Mouse (Mus musculus) G1E (cell line): Measurements from ENCODE around the gene Tmem50a. TPM values are rescaled to one million over a fixed set of nuclear protein-coding genes. Genes with fewer than 3 reads are reported as not detected.

Experiments used
- ATAC-seq: 2 replicates; pipeline ENCODE4 v1.8.0; 2016; ENCODE audit warnings: mild to moderate bottlenecking; ENCODE audit not compliant: insufficient number of reproducible peaks, poor library complexity, low FRiP score, severe bottlenecking; ENCODE audit errors: extremely low read depth
- DNase-seq: peaks from one replicate; pipeline ENCODE4 v3.0.0; 2012; ENCODE audit warnings: low spot score
- H3K27me3 ChIP-seq: 2 replicates; pipeline ENCODE4 v1.6.1; 2012; ENCODE audit warnings: mild to moderate bottlenecking, low read length, inconsistent platforms; ENCODE audit not compliant: insufficient read depth
- H3K36me3 ChIP-seq: replicated peaks from 2 replicates; pipeline ENCODE3; 2012; ENCODE audit warnings: mild to moderate bottlenecking, inconsistent platforms
- H3K4me1 ChIP-seq: 2 replicates; pipeline ENCODE4 v1.6.1; 2012; ENCODE audit warnings: low read depth, low read length, inconsistent platforms, mixed read lengths; ENCODE audit not compliant: insufficient read depth
- H3K4me3 ChIP-seq: 2 replicates; pipeline ENCODE4 v1.5.1; 2012; ENCODE audit warnings: low read depth, mild to moderate bottlenecking, inconsistent platforms, low read length, moderate library complexity, mixed read lengths
- H3K9me3 ChIP-seq: replicated peaks from 2 replicates; pipeline ENCODE4 v1.6.1; 2012; ENCODE audit warnings: inconsistent platforms
- CTCF ChIP-seq: IDR thresholded peaks from 2 replicates; pipeline ENCODE4 v1.5.1; 2012; ENCODE audit warnings: low read depth, low read length, inconsistent platforms, mixed read lengths
- GATA1 ChIP-seq: IDR thresholded peaks from 2 replicates; pipeline ENCODE4 v1.6.1; 2012; ENCODE audit warnings: borderline replicate concordance, low read length, inconsistent platforms, mixed read lengths
- GATA2 ChIP-seq: IDR thresholded peaks from 2 replicates; pipeline ENCODE4 v1.6.1; 2012; ENCODE audit warnings: low read depth, low read length, inconsistent platforms, borderline replicate concordance
- POLR2AphosphoS5 ChIP-seq: IDR thresholded peaks from 2 replicates; pipeline ENCODE4 v1.6.1; 2012; ENCODE audit warnings: low read depth, low read length, inconsistent platforms; ENCODE audit not compliant: insufficient replicate concordance
- TAL1 ChIP-seq: conservative IDR thresholded peaks from 2 replicates; pipeline ENCODE4 v1.6.1; 2012; ENCODE audit warnings: low read depth, low read length, inconsistent platforms, mixed read lengths
- polyA plus RNA-seq: library from polyadenylated mRNA; stranded (reverse); fragments of >175 nt; gene quantifications from 2 replicates; pipeline ENCODE4 v1.2.3, GENCODE M21; 2012
- total RNA-seq, 2 experiments: library from RNA; stranded (forward) in 1 of 2; stranded (reverse) in 1 of 2; fragments of 200-1000 nt in 1 of 2; fragments of >200 nt in 1 of 2; fragmentation: Nextera tagmentation in 1 of 2; gene quantifications; 2 replicates each; pipeline ENCODE4 v1.2.3; 2014 to 2017

Gene Tmem50a
- total and polyA plus RNA-seq, 3 experiments: 10.3 to 218 (median 174) TPM

- H3K9me3 ChIP-seq: no peaks in the 10 kb centered on the region
- H3K36me3 ChIP-seq: peaks cover 43% of the 10 kb centered on the region
- H3K27me3 ChIP-seq: no peaks in the 10 kb centered on the region
- H3K4me1 ChIP-seq: peaks cover 64% of the 10 kb centered on the region
- DNase-seq (peak; percentile 52), ATAC-seq (0 out of 2 replicates have a peak, but pooled peaks have one; percentile 30)
- H3K4me3 ChIP-seq: peak overlapping the region; percentile 97
- TF ChIP-seq POLR2AphosphoS5: no peak
- TF ChIP-seq TAL1: no peak
- TF ChIP-seq GATA1: no peak
- TF ChIP-seq CTCF: no peak
- TF ChIP-seq GATA2: no peak
These were observed 8.1 kb upstream of the Tmem50a start for GRCm38 (mm10) chr4:134922925-134923244.

- Histone ChIP-seq H3K4me1 (peaks cover 63% of the 10 kb centered on the region), H3K27me3 (no peaks in the 10 kb centered on the region), H3K4me3 (peak overlapping the region; percentile 97), H3K9me3 (no peaks in the 10 kb centered on the region), H3K36me3 (peaks cover 37% of the 10 kb centered on the region)
- DNase-seq (no peak), ATAC-seq (no peak)
- no peak for TF ChIP-seq GATA1
- no peak for TF ChIP-seq POLR2AphosphoS5
- TF ChIP-seq CTCF: no peak
- no peak for TF ChIP-seq GATA2
- no peak for TF ChIP-seq TAL1
These were observed 7.5 kb upstream of the Tmem50a start for GRCm38 (mm10) chr4:134922111-134922924.

DNA sequence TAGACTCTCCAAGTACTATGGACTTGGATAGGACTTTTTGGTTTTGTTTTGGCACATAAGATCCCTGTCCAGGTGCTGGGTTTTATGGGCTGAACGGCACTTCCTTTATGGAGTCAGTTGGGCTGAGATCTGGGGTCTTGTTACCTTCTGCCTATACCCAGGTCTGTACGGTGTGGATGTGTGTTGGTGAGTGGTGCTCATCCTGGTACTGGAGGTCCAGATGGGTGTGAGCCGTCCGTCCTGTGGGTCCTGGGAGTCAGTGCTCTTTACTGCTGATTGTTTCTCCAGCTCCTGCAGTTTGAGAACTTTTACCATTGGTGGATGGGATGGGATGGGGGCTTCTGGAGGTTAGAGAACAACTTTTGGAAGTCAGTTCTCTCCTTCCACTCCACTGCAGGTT lies 6.9 kb upstream of the Tmem50a start:
- H3K36me3 ChIP-seq: peaks cover 31% of the 10 kb centered on the region
- no peak overlapping the region; the same call in 1 of the 2 replicates for H3K4me3 ChIP-seq
- H3K4me1 ChIP-seq: peaks cover 64% of the 10 kb centered on the region
- DNase-seq (no peak), ATAC-seq (no peak)
- no peaks in the 10 kb centered on the region for H3K9me3 ChIP-seq
- TF ChIP-seq GATA2: no peak
- no peak for TF ChIP-seq GATA1
- TF ChIP-seq POLR2AphosphoS5: no peak
- no peak for TF ChIP-seq TAL1
- no peak for TF ChIP-seq CTCF
- no peaks in the 10 kb centered on the region for H3K27me3 ChIP-seq

DNA sequence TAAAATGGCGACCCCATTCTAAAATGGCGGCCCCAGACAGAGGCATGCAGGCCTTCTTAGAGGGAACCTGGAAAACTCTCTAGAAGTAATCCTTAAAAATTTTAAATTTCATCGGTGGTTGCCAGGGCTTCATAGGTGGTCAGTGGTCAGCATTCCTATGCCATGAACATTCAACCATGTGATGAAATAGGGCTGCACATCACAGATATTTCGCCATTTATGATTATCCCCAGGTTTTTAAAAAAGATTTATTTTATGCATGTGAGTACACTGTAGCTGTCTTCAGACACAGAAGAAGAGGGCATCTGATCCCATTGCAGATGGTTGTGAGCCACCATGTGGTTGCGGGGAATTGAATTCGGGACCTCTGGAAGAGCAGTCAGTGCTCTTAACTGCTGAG lies 5.8 kb upstream of the Tmem50a start:
- Histone ChIP-seq H3K9me3 (no peaks in the 10 kb centered on the region), H3K36me3 (peaks cover 20% of the 10 kb centered on the region), H3K4me3 (no peak overlapping the region), H3K4me1 (peaks cover 66% of the 10 kb centered on the region), H3K27me3 (no peaks in the 10 kb centered on the region)
- TF ChIP-seq TAL1: no peak
- TF ChIP-seq GATA2: no peak
- DNase-seq (no peak), ATAC-seq (no peak)

DNA sequence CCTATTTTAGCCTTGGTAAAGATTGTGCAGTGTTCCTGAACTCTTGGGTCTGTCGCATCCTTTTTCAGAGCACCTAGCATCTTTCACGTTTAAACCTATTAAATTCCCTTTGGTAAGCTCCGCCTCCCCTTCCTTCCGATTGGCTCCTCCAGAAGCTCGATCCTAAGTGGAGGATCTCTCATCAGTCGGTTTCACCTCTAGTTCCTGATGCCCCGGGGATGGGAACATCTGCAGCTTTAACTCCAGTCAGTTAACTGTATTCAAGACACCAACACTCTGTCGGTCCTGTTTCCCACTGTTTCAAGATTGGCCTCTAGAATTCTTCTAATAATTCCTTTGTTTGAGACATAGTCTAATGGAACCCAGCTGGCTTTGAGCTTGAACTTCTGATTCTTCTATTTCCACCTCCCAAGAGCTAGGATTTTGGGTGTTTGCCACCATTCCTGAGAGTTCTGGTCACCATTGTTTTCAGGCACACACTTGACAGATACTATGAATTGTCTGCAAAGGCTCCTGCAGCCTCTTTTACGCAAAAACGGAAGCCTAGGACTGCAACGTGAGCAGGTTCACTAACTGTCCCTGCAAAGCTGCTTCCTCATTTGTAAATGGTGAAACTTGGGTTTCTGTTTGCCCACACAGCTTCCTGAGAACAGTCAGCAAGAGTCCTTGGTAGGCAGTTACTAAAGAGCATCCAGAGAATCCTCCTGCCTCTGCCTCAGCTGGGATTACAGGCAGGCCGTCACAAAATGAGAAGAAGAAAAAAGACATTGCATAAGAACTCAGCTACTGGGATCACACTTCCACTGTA lies 5.1 kb upstream of the Tmem50a start:
- peaks cover 13% of the 10 kb centered on the region for H3K36me3 ChIP-seq
- no peak for ATAC-seq
- TF ChIP-seq CTCF (no peak), GATA2 (no peak), POLR2AphosphoS5 (no peak), GATA1 (no peak), TAL1 (no peak)
- H3K4me3 ChIP-seq: no peak overlapping the region; the same call in 1 of the 2 replicates
- no peaks in the 10 kb centered on the region for H3K9me3 ChIP-seq
- H3K27me3 ChIP-seq: no peaks in the 10 kb centered on the region
- peak; percentile 46 for DNase-seq
- peaks cover 69% of the 10 kb centered on the region for H3K4me1 ChIP-seq

- no peaks in the 10 kb centered on the region for H3K9me3 ChIP-seq
- peaks cover under 1% of the 10 kb centered on the region for H3K36me3 ChIP-seq
- no peaks in the 10 kb centered on the region for H3K27me3 ChIP-seq
- no peak for TF ChIP-seq TAL1
- no peak for TF ChIP-seq GATA2
- TF ChIP-seq GATA1: no peak
- no peak for TF ChIP-seq CTCF
- TF ChIP-seq POLR2AphosphoS5: no peak
- no peak for DNase-seq
- peaks cover 71% of the 10 kb centered on the region for H3K4me1 ChIP-seq
- H3K4me3 ChIP-seq: no peak overlapping the region; the same call in 1 of the 2 replicates
- no peak for ATAC-seq
These were observed 3.6 kb upstream of the Tmem50a start for GRCm38 (mm10) chr4:134918381-134918780.
